Mouse (Mus musculus) cerebellum, postnatal 4 days (tissue): Measurements from ENCODE around the gene Strip2.

Experiments used
- DNase-seq, 2 experiments: peaks; one replicate each; pipeline ENCODE4 v3.0.0; 2022; ENCODE audit warnings: low spot score in 2 of 2, mixed read lengths in 1 of 2

The Strip2 gene

DNA sequence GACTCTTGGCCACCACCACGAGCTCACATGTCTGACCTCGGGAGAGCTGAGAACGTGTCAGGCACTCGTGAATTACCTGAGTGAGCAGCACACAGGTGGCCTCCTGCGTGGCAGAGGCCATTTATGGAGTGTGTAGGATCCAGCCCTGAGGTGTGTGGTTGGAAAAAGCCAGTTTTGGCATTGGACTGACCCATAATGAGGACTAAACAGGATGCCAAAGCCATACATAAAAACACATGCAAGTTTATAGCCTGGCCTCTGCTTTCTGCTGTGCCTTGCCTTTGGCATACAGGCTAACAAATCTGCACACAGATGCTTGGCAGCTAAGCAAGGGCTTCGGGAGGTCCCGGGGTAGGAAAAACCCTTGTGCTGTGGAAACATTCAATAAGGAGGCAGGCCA is 92.4 kb downstream of the Strip2 start:
- DNase-seq, result no peak
